Mouse (Mus musculus): ENCODE measurements around the gene Cabp7. TPM values are rescaled to one million over a fixed set of nuclear protein-coding genes. Genes with fewer than 3 reads are reported as not detected.

The Cabp7 gene
- total and polyA plus RNA-seq, 2 experiments = not detected

DNA sequence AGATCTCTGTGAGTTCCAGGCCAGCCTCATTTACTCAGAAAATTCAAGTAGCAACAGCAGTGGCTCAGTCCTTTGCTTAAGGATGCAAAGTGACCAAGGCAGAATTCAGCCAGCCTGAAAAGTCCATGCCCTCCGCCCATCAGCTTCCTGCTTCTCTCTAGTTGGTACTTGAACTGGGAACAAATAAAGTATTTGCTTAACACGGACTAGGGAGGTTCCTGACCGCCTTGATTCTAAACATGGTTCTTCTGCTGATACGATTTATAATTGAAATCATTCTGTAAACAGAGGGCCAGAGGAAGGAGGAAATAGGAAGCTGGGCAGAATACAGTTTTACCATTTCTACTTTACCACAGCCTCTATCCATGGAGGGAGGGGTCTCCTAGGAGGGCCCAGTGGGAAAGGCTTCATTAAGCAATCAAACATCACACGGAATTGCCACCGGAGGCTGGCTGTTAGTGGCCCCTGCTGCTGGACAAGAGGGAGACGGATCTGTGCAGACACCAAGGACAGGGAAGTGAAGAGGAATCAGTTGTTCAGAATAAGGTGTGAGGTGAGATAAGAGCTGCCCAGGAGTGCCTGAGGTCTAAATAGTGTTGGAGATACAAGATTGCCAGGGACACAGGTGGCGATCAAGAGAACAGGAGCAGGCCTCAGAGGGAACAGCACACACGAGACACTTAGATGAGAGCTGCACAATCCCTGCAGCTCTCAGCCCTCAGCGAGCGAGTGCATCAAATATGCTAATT lies 57.8 kb downstream of the Cabp7 start:
- Histone ChIP-seq H3K27me3 (ENCODE audit: control insufficient read depth, insufficient read depth, low read length) (no peaks in the 10 kb centered on the region), H3K4me3 (ENCODE audit: insufficient read depth, low read depth, low read length) (no peak overlapping the region), H3K36me3 (ENCODE audit: control insufficient read depth, insufficient read depth, low read length) (no peaks in the 10 kb centered on the region), H3K27ac (replicated peaks; ENCODE audit: insufficient read depth, low read depth, low read length) (no peak overlapping the region), H3K79me2 (ENCODE audit: control insufficient read depth, insufficient read depth, low read length) (no peaks in the 10 kb centered on the region), H3K4me1 (ENCODE audit: control insufficient read depth, insufficient read depth, low read length) (peaks cover 8% of the 10 kb centered on the region), H3K9ac (ENCODE audit: low read depth, low read length) (no peak overlapping the region)
- 61% methylated on average over 11 of the region's 11 CpGs for WGBS
- TF ChIP-seq POLR2A (IDR thresholded peaks at IDR 0.05; ENCODE audit: extremely low read depth, insufficient read depth, low read length) = no peak
- no peak for TF ChIP-seq CTCF (IDR thresholded peaks at IDR 0.05; ENCODE audit: low read depth, low read length)
- DNase-seq (ENCODE audit: extremely low read depth, low read depth, low spot score) = no peak

DNA sequence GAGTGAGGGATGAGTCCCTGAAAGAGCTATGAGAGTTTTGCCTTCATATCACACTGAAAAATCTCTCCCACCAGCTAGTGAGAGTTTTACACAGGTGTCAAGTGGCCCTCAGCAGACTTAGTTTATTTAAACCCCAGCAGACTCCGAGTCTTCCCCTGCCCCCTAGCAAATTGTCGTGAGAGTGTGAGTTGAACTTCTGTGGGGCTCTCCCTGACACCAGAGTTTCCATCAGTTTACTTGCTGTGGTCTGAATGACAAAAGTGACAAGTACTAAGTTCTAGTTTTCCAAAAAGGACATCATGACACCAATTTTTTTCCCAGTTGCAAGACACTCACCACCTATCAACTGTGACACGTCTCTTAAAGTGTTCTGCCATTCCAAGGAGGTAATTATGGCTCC lies 58.7 kb downstream of the Cabp7 start:
- Histone ChIP-seq H3K9ac (ENCODE audit: low read depth, low read length) (no peak overlapping the region), H3K4me1 (ENCODE audit: control insufficient read depth, insufficient read depth, low read length) (peaks cover 8% of the 10 kb centered on the region), H3K4me3 (ENCODE audit: insufficient read depth, low read depth, low read length) (no peak overlapping the region), H3K27me3 (ENCODE audit: control insufficient read depth, insufficient read depth, low read length) (no peaks in the 10 kb centered on the region), H3K79me2 (ENCODE audit: control insufficient read depth, insufficient read depth, low read length) (no peaks in the 10 kb centered on the region), H3K27ac (replicated peaks; ENCODE audit: insufficient read depth, low read depth, low read length) (no peak overlapping the region), H3K36me3 (ENCODE audit: control insufficient read depth, insufficient read depth, low read length) (peaks cover 2% of the 10 kb centered on the region; the same call in 1 of the 2 replicates)
- 83% methylated on average over 3 of the region's 3 CpGs for WGBS
- no peak for DNase-seq (ENCODE audit: extremely low read depth, low read depth, low spot score)
- no peak for TF ChIP-seq CTCF (IDR thresholded peaks at IDR 0.05; ENCODE audit: low read depth, low read length)
- TF ChIP-seq POLR2A (IDR thresholded peaks at IDR 0.05; ENCODE audit: extremely low read depth, insufficient read depth, low read length) = no peak

DNA sequence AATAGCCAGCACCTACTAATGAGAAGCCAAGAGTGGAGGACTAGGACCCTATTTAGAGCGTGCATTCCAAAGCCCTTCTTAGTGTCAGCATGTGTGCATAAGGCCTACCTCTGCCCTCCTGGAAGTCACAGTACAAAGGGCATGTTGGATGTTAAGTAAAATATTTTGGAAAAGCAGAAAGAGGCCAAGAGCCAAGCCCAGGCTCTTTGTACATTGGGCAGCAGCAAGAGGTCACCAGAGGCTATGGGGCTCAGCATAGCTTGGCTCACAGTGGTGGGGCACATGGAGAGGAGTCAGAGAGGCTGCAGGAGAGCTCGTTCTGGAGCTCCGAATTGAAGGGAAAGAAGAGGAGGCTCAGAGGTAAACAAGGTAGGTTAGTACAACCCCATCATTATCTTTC lies 59.6 kb downstream of the Cabp7 start:
- peaks cover 4% of the 10 kb centered on the region; the same call in 1 of the 2 replicates for H3K36me3 ChIP-seq (ENCODE audit: control insufficient read depth, insufficient read depth, low read length)
- H3K27me3 ChIP-seq (ENCODE audit: control insufficient read depth, insufficient read depth, low read length) = no peaks in the 10 kb centered on the region
- peaks cover 8% of the 10 kb centered on the region for H3K4me1 ChIP-seq (ENCODE audit: control insufficient read depth, insufficient read depth, low read length)
- peak; percentile 88 for DNase-seq (ENCODE audit: extremely low read depth, low read depth, low spot score)
- H3K79me2 ChIP-seq (ENCODE audit: control insufficient read depth, insufficient read depth, low read length) = no peaks in the 10 kb centered on the region
- no peak overlapping the region for H3K4me3 ChIP-seq (ENCODE audit: insufficient read depth, low read depth, low read length)
- H3K27ac ChIP-seq (replicated peaks; ENCODE audit: insufficient read depth, low read depth, low read length) = peak overlapping the region; percentile 72
- H3K9ac ChIP-seq (ENCODE audit: low read depth, low read length) = no peak overlapping the region
- WGBS = 22% methylated on average over 3 of the region's 3 CpGs
- TF ChIP-seq CTCF (IDR thresholded peaks at IDR 0.05; ENCODE audit: low read depth, low read length) (no peak), POLR2A (IDR thresholded peaks at IDR 0.05; ENCODE audit: extremely low read depth, insufficient read depth, low read length) (no peak)

Other genes starting within 250 kb of the Cabp7 start
- 19.4 and 22.9 TPM in 2 replicates for gene Mtmr3, start 151.9 kb downstream of the Cabp7 start, total RNA-seq (2014; rRNA removed)
- 10.0 and 12.4 TPM in 2 replicates for gene Mtmr3, start 151.9 kb downstream of the Cabp7 start, polyA plus RNA-seq (2012; rRNA removed)
- not detected in 2 replicates for gene Gm11032, start 126.7 kb downstream of the Cabp7 start, total RNA-seq (2014; rRNA removed)
- gene Gm11032, start 126.7 kb downstream of the Cabp7 start, polyA plus RNA-seq (2012; rRNA removed) = not detected in 2 replicates
- gene Ascc2, start 109.0 kb downstream of the Cabp7 start, total RNA-seq (2014; rRNA removed) = 8.5 and 12.4 TPM in 2 replicates
- 9.7 and 9.9 TPM in 2 replicates for gene Ascc2, start 109.0 kb downstream of the Cabp7 start, polyA plus RNA-seq (2012; rRNA removed)
- gene Uqcr10, start 42.4 kb downstream of the Cabp7 start, total RNA-seq (2014; rRNA removed) = 702 and 886 TPM in 2 replicates
- 568 and 709 TPM in 2 replicates for gene Uqcr10, start 42.4 kb downstream of the Cabp7 start, polyA plus RNA-seq (2012; rRNA removed)
- gene Zmat5, start 42.1 kb downstream of the Cabp7 start, total RNA-seq (2014; rRNA removed) = 3.6 and 5.1 TPM in 2 replicates
- 13.8 and 17.5 TPM in 2 replicates for gene Zmat5, start 42.1 kb downstream of the Cabp7 start, polyA plus RNA-seq (2012; rRNA removed)
- gene Nf2, start 102.8 kb upstream of the Cabp7 start, total RNA-seq (2014; rRNA removed) = 10.8 and 11.1 TPM in 2 replicates
- 14.6 and 16.4 TPM in 2 replicates for gene Nf2, start 102.8 kb upstream of the Cabp7 start, polyA plus RNA-seq (2012; rRNA removed)
- gene Nipsnap1, start 127.2 kb upstream of the Cabp7 start, total RNA-seq (2014; rRNA removed) = 217 and 226 TPM in 2 replicates
- 294 and 337 TPM in 2 replicates for gene Nipsnap1, start 127.2 kb upstream of the Cabp7 start, polyA plus RNA-seq (2012; rRNA removed)
- 8.8 and 10.0 TPM in 2 replicates for gene Thoc5, start 148.5 kb upstream of the Cabp7 start, total RNA-seq (2014; rRNA removed)
- gene Thoc5, start 148.5 kb upstream of the Cabp7 start, polyA plus RNA-seq (2012; rRNA removed) = 9.6 and 10.4 TPM in 2 replicates
- gene Nefh, start 201.3 kb upstream of the Cabp7 start, total RNA-seq (2014; rRNA removed) = 0.09 and 0.20 TPM in 2 replicates
- 0.06 TPM in 1 of 2 replicates, not detected in the other for gene Nefh, start 201.3 kb upstream of the Cabp7 start, polyA plus RNA-seq (2012; rRNA removed)
- 30.1 and 41.2 TPM in 2 replicates for gene Ap1b1, start 240.0 kb upstream of the Cabp7 start, total RNA-seq (2014; rRNA removed)
- gene Ap1b1, start 240.0 kb upstream of the Cabp7 start, polyA plus RNA-seq (2012; rRNA removed) = 46.7 and 48.8 TPM in 2 replicates

All from liver, adult 2 months (tissue).